Mouse (Mus musculus) bone marrow macrophage, adult 2 months (primary cell): ENCODE measurements around the gene Hist1h2bn.
"Not testable (repeated sequence)": the region's sequence is repeated elsewhere in the genome, so short reads cannot be mapped to it uniquely, and the experiment has no call there.

ENCODE experiments used
- CTCF ChIP-seq: IDR thresholded peaks from 2 replicates; pipeline ENCODE4 v1.5.1; 2012; ENCODE audit warnings: low read depth, mild to moderate bottlenecking, low read length, moderate library complexity
- POLR2A ChIP-seq: IDR thresholded peaks from 2 replicates; pipeline ENCODE4 v1.6.1; 2012; ENCODE audit warnings: mild to moderate bottlenecking, low read depth, low read length, borderline replicate concordance

DNA sequence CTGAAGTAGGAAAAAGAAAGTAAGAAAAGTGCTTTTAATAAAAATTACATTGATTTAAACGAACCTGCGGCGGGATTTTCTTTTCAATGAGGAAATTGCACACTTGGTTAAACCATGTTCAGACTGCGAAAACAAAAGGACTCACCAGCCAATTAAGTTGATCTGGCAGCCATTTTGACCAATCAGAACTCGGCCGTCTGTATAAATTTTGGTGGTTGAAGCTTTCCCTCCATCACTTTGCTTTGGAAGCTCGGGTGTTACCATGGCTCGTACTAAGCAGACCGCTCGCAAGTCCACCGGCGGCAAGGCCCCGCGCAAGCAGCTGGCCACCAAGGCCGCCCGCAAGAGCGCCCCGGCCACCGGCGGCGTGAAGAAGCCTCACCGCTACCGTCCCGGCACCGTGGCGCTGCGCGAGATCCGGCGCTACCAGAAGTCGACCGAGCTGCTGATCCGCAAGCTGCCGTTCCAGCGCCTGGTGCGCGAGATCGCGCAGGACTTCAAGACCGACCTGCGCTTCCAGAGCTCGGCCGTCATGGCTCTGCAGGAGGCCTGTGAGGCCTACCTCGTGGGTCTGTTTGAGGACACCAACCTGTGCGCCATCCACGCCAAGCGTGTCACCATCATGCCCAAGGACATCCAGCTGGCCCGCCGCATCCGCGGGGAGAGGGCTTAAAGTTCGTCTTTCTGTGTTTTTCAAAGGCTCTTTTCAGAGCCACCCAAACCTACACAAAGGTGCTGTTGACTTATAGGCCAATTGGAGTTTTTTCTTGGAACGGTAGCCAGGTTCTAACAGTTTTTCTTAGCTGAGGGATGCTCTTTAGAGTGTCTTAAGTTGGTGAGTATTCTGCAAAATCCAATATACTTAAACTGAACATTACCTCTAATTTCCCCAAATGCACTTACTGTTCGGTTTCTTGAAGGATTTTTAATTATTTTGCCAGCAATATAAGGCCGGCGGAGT, 36.2 kb upstream of the Hist1h2bn start, which contains the start of gene Hist1h3h:
- not testable (repeated sequence) for TF ChIP-seq CTCF, POLR2A
